Mouse (Mus musculus): Measurements from ENCODE around the gene Ccm2. TPM values are rescaled to one million over a fixed set of nuclear protein-coding genes. Genes with fewer than 3 reads are reported as not detected.

Gene Ccm2
- total RNA-seq, 2 experiments from 2014 or later = 51.8 to 54.5 TPM

DNA sequence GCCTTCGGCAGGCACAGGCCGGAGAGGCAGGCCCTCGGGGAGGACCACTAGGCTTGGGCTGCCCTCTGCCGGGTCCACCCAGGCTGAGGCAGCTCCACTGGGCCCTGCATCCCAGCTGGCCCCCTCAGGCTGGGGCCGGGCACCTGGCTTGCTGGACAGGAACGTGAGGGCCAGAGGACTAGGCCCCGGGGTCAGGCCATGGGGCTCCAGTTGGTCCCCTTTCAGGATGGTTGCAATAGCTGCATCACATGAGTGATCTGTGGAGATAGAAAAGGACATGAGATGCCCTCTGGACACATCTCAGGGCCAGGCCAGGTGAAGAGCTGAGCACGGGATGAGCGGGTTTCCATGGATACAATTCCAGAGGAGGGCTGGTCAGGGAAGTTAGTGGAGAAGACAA lies 56.0 kb downstream of the Ccm2 start:
- DNase-seq (ENCODE audit: low spot score in 2 of 2) = no peak

DNA sequence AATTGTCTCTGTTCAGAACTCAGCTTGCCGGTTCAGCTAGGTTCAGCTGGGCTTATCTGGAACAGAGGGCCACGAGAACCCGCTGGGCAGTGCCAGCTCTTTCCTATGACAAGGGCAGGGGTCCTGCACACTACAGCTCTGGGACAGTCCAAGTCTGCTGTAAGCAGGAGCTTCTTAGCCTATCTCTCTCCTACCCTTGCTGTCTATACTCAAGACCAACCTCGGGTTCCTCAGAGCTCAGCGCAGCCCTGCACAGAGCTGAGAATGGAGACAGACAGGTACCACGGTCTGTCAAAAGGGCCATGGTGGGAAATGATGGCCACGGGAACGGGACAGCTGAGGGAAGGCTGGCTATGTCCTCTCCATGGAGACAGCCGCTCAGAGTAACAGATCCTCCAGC lies 56.5 kb downstream of the Ccm2 start:
- DNase-seq (ENCODE audit: low spot score in 2 of 2) = no peak

DNA sequence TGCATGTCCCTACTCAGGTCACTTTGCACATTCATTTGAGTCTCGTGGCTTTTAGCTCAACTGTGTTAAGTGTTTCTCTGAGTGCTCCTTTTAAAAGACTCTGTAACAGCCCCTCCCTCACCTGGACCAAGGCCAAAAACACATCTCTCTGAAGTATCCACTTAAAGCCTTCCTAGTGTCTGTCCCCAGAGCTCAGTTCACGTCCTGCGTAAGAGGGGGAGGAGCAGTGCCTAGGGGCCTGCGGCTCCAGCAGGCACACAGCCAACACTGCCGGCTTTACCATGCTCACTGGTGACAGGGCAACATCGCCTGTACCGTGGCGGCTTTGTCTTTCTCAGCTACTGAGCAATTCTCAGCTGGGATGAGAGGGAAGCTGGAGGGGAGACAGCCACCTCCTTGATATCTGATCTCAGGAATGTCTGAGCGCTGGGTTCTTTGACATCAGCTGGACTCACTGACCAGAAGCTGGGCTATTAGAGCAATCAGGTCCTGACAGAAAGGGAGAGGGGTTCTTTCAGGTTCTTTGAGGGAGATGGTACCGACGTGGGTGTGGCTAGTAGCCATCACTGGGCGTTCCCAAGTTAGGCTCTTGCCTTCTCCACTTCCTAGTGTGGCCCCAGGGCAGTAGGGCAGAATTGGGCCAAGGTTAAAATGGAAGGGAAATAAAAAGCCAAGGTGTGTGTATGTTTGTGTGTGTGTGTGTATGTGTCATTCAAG lies 57.4 kb downstream of the Ccm2 start:
- peak; percentile 38 to 60 for DNase-seq (ENCODE audit: low spot score in 2 of 2)

DNA sequence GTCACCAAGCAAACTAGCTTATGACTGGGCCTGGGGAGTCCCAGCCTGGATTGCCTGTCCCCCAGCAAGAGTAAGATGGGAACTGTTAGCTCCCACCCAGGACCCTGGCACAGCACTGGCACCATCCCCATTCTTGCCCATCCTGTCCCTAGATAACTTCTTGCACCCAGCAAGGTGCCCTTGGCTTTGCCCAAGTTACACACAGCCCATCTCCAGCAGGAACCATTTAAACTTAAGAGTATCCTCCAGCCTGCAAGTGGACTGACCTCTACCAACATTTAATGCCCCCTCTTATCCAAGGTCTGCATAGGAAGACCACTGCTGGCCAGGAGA lies 57.9 kb downstream of the Ccm2 start:
- no peak for DNase-seq (ENCODE audit: low spot score in 2 of 2)

DNA sequence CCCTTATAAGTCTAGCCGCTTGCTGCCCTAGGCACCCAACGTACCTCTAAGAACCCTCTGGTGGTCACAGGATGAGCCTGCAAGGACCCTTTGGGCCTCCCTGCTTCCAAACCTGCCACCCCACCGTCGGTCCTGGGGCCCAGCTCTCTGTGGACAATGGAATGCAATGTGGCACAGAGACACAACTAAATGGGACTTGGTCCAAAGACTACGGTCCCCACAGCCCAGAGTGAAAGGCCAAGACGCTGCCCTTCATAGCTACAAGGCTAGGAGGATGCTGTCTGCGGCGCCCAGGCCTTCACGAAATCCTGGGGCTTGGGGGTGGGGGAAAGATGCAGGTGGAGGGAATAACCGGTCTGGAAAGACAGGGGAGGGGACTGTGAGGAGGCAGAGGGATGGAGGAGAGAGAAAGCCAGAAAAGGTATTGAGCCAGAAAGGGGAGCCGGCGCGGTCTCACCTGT lies 58.4 kb downstream of the Ccm2 start:
- DNase-seq (ENCODE audit: low spot score in 2 of 2) = peak; percentile 42 to 59

DNA sequence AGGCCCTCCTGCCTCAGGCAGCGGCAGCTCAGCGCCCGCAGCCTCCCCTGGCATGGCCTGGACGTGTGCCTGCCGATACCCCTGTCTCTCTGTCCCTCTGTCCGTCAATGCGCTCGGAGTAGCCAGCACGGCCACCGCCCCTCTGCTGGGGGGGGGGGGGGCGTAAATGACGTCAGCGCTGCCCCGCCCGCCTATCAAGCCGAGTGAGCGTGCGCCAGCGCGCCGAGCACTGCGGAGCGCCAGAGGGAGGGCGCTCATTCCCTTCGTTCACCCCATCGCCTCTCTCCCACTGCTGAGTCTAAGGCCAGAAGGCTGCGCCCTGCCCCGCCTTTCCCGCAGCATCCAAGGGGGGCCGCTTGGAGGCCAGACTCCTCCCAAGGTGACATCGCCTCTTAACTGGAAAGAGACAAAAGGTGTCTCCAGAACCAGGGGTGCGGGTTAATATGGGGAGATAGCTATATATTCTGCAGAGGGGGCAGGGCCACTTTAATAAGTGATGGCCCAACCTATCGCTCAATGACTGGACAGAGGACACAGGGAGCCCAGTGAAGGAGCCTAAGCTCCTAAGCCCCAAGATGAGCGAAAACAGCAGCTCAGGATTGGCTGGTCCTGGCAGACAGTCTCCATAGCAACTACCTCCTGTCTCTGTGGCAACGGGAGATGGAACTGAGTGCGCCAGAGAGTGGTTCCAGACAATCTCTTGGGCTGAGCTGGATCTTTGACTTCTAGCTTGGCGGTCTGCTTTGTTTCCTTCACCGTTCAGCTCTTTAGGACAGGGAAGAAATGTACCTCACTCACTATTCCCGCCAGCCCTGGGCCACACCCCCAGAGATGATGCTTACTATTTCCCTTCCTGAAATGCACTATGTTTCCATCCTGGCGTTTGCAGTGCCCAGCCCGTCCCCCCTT lies 59.1 kb downstream of the Ccm2 start, which contains the start of gene Nacad:
Gene Nacad, minus strand, starts transcription at position 563 of the 909 bp plus-strand sequence.
- DNase-seq (ENCODE audit: low spot score in 2 of 2) = peak; percentile 79 to 90

DNA sequence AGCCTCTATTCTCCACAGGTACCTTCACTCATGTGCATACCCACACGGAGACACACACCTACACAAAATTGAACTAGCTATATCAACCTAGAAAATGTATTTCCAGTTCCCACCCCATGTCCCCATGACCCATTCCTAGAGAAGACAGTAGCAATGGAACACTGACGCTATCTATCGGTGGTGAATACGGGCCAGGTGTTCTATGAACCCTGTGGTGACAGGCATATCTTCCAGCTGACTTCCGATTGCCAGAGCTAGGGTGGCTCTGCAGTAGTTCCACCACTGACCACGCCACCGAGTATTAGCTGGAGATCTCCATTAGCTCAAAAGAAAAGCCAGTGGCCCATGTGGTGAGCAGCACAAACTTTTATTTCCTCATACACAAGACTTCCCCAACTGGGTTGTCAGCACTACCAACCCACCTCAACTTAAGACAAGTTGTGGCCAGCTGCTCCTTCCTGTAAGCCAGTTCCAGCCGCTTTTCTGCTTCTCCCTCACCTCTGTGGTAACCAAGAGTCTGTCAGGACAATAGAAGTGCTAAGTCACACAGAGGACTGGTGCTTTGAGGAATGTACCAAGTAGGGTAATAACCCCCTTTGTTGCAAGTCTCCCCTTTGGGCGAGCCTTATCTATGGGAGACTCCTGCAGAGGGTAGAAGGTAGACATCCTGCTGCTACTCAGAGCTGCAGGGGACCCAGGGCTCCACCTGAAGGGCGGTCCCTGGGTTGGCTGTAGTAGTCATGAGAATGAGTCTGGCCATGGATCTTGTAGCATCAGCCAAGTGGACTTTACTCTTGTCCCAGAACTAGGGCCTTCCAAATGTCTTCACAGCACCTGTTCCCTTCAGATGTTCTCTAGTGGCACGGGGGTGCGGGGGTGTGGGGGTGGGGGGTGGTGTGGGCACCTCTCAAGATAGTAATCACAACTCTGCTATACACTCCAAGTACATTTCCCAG lies 68.8 kb downstream of the Ccm2 start:
- DNase-seq (ENCODE audit: low spot score in 2 of 2) = no peak

DNA sequence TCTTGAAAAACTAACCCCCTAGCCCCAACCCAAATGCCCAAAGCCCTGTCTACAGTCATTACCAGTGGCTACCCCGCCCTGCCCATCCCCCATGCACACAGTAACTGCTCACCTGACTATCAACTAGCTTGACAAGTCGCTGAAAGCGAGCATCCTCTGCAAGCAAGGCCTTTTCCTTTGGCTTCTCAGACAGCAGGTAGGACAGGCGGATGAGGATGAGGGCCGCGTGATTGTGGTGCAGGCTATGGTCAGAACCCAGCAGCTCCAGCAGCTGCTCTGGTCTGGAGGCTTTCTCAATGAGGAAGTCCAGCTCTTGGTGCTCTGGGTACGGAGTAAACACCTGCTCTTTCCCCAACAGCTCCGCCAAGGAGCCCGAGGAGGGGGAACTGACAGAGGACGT lies 77.0 kb downstream of the Ccm2 start:
- DNase-seq (ENCODE audit: low spot score in 2 of 2) = no peak

DNA sequence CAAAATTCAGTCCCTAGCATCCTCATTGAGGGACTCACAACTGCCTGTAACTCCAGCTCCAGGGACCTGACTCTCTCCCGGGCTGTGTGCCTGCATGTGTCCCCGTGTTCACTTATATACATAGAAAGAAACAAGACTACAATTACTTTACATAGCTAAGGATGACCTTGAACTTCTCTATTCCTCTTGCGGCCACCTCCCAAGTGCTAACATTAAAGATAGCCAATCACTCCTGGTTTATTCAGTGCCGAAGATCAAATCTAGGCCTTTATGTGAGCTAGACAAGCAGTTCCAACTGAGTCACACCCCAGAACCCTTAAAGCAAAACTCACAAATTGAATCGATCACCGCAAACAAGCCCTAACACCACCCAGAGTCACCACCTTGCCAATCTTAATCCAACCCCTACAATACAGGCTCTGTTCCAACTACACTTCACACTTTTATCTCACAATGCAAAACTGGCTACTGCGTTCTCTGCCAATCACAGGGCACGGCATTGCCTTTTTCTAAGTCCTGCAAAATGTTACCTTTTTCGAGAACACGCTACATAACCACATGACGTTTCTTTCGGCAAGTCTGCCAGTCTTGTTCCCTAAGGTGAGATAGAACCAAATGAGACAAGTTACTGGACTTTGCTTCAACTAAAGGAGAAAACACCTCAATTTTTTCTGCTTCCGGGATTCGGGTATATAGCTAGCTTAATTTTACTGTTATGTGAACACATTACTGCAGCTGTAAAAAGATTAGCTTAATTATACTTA lies 78.1 kb downstream of the Ccm2 start:
- DNase-seq (ENCODE audit: low spot score in 2 of 2) = no peak

DNA sequence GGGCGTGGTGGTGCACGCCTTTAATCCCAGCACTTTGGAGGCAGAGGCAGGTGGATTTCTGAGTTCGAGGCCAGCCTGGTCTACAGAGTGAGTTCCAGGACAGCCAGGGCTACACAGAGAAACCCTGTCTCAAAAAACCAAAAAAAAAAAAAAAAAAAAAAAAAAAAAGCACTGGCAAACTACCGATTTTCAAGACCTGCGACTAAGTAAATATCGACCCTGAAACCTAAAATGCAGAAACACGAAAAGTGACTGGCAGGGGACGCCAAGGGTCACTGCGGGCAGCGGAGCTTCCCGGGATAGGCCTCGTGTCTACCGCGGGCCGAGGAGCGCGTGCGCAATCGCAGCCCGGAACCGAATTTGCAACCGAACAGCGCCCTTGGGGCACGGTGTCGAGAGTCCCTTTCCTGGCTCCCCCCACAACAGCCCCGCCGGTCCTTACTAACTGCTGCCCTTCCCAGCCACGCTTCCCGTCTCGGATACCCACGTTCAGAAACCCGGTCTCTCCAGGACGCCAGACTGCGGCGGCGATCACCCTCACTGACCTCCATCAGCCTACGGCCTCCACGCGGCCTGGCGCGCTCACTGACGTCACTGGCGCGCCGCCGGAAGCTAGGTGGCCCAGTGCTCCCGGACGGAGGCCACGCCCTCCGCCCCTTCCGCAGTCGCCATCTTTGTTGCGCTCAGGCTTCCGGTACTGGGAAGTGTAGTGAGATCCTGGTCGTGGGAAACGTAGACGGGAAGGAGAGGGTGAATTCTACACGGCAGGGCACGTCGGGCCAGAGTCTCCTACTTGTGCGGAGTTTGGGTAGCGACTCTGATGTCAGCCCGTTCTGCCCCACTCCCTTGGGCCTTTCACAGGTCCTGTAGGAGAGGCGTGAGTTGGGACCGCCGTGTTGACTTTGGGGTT lies 79.0 kb downstream of the Ccm2 start, which contains the start of gene Tbrg4:
Gene Tbrg4, minus strand, starts transcription at position 590 of the 910 bp plus-strand sequence.
- peak; percentile 94 to 95 for DNase-seq (ENCODE audit: low spot score in 2 of 2)

DNA sequence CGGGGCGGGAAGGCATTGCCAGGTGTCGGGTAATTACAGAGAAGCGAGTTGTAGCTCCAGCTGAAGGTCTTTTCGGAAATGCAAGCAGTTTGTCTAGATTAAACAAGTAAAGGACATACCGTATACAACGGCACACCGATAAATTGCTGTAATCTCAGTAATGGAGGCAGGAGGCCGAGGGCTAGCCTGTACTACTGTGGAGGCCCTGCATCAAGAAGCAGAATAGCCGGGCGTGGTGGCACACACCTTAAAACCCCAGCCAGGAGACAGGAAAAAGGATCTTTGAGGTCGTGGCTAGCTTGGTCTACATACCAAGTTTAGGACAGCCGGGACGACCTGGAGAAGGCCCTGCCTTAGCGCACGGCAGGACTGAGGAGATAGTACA lies 79.7 kb downstream of the Ccm2 start:
- no peak for DNase-seq (ENCODE audit: low spot score in 2 of 2)

DNA sequence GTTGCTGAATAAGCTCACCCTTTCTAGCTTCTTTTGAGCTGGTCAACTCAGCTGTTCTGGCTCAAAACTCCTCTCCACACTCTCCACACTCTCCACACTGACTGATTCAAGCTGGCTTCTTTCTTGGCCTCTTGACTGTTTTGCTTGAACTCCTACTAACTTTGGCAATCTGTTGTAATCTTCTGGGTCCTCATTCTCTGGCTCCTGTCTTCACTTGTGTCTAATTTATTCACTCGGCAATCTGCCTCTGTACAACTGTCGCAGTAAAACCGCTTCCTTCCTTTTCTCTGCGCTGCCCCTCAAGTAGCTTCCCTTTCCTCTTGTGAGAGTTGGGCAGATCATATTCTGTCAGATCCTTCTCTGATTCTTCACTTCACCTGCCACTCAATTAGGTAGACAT lies 81.0 kb downstream of the Ccm2 start:
- DNase-seq (ENCODE audit: low spot score in 2 of 2) = no peak

DNA sequence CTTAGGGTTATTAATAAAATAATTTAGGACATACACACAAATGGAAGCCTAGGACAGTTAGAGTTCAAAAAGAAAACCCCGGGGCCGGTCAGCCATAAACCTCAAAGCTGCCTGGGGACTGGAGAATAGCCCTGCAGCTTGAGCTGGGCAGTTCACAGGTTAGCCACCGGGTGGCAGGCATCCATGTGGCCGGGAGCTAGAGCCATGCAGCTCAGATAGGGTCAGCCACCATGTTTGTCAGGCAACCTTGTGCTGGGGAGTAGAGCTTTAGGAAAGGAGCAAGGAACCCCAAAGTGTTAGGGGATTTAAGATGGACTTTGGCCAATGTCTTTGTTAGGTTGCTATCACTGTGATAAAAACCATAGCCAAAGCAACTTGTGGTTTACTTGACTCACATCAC lies 81.9 kb downstream of the Ccm2 start:
- no peak for DNase-seq (ENCODE audit: low spot score in 2 of 2)

DNA sequence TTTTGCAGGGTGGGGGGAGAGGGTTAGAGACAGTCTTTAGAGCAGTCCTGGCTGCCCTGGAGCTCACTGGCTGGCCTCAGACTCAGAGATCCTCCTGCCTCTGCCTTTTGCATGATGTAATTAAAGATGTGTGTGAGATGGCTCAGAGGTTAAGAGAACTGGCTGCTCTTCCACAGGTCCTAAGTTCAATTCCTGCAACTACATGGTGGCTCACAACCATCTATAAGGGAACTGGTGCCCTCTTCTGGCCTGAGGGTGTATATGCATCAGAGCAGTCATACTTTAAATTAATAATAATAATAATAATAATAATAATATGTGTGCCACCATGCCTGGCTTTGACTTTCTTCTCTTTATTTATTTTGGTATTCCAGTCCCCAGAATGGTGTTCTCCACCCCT lies 83.0 kb downstream of the Ccm2 start:
- DNase-seq (ENCODE audit: low spot score in 2 of 2) = no peak

DNA sequence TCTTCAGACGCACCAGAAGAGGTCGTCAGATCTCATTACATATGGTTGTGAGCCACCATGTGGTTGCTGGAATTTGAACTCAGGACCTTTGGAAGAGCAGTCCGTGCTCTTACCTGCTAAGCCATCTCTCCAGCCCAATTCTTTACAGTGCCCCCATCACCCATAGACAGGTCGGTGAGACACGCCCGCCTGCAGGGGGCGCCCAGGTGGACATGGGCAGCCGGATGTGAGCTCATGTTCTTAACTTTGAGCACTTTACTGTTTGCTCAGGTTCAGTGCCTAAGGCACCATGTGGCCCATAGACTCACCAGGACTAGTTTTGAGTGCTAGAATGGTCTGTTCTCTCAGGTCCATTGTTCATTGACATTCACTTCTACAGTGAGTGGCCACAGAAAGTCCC lies 89.5 kb downstream of the Ccm2 start:
- DNase-seq (ENCODE audit: low spot score in 2 of 2) = no peak

DNA sequence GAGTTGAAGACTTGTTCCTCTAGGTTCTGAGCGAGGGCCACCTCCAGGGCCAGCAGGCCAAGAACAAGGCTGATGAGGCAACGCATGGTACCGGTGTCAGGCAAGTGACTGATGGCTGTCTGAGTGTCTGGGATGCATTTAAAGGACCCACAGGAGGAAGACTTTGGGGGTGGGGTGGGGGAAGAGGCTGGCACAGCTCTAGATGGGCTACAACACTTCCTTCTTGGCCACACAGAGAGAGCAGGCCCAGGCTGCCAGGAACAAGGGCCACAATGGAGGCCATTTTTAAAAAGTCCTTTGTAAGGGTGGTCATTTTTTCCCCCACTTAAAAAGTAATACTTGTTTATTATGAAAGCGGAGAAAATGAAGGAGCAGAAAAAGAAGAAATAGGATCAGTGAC lies 91.8 kb downstream of the Ccm2 start, which contains the start of gene Wap:
Gene Wap, minus strand, starts transcription at position 101 of the 400 bp plus-strand sequence.
- no peak for DNase-seq (ENCODE audit: low spot score in 2 of 2)

DNA sequence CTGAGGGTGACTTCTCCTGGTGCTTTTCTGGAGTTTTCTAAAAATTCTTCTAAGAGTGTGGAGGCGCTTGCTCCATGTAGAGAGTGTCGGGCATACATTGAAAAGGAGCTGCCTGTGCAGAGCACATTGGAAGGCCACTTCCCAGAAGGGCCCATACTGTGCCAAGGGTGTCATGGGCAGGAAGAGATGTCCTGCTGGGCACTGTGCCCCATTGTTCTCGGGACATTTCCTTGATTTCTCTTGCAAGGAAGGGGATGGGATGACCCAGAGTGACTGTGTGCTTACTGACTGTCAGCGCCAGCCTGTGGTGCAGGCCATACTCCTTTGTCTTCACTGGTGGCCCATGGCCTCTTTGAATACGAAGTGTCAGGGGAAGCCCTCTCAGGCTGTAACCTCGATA lies 92.4 kb downstream of the Ccm2 start:
- no peak for DNase-seq (ENCODE audit: low spot score in 2 of 2)

DNA sequence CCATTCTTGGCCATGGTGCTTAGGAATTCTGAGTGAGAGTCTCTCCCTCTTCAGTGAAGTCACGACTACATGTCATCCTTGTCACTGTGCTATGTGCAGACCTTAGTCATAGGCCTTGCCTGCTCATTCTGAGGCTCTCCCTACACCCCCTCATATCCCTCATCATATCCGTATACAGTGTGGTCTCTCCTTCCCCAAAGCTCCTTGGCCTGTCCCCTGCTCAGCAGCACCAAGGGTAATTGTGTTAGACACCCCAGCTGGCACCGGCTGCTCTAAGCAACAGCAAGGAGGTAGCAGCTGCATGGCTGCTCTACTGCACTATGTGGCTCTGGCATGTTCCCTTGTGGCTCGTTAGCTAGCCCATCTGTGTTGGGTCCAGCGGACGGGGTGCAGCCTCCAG lies 97.9 kb downstream of the Ccm2 start:
- no peak for DNase-seq (ENCODE audit: low spot score in 2 of 2)
